Mouse (Mus musculus): ENCODE measurements at regions not wholly inside any gene's neighbourhood (a gene's known extent, or its start where the extent isn't known, plus 50 kb on each side); places are given as distances from the start of the nearest gene placed in this dataset.

DNA sequence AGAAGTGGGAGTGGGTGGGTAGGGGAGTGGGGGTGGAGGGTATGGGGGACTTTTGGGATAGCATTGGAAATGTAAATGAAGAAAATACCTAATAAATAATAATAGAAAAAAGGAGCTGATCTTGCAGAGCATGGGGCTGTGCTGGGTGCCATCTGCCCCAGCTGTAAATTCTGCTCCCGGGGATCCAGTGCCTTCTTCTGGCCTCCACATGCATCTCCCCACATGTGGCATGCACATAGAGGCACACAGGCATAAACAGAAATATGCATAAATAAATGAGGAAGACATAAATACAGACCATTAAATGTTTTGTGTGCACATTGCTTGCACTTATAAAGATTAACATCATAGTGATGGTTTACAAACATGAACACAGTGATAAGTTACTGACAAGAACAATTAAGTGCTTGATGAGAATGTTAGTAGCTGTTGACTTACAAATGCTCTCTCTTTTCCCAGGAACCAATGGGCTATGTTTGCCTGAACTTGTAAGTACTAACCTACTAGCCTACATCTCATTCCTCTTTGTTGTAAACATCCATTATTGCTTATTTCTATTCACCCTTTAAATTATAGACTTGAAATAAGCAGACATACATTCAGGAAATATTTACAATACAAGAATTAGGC is 245.8 kb downstream of the Rnf152 start:
- TF ChIP-seq POLR2A (IDR thresholded peaks at IDR 0.05; ENCODE audit: borderline replicate concordance, insufficient read depth, low read length) (no peak), CTCF (IDR thresholded peaks at IDR 0.05; ENCODE audit: borderline replicate concordance, insufficient read depth, low read depth, low read length) (no peak)

Measured in cerebellum, adult 2 months (tissue).